Mouse (Mus musculus) cerebellum, postnatal 36 days (tissue): ENCODE measurements around the gene Serpina1e.

Source experiments
- DNase-seq, 2 experiments: peaks; one replicate each; pipeline ENCODE4 v3.0.0; 2021 to 2022; ENCODE audit warnings: mixed read lengths in 2 of 2

The Serpina1e gene

DNA sequence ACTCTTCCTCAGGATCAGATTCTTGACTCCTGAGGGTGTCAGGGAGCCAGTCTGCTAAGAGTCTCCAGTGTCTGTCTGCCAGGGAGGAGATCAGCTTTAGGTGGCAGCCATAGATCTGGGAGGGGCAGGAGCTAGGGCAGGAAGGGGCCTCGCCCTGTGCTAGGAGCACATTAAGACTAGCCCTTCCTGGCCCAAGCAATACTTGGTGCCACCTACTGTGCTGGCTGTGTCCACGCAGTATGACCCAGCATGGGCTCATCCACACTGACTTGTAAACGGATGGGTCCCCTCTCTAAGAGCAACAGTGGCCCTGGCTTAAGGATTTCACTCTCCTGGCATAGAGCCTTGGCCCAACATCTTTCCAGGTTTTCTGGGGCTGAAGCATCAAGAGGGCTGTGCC, at the start of gene Serpina1e:
Serpina1e (minus strand) TSS at position 178 of the 400 bp plus-strand sequence.
- DNase-seq = no peak

GRCm38 (mm10) chr12:104004689-104005088, 45.9 kb upstream of the Serpina1e start:
- no peak for DNase-seq

- no peak for DNase-seq
Measured at GRCm38 (mm10) chr12:104003238-104003612, 44.5 kb upstream of the Serpina1e start.

DNA sequence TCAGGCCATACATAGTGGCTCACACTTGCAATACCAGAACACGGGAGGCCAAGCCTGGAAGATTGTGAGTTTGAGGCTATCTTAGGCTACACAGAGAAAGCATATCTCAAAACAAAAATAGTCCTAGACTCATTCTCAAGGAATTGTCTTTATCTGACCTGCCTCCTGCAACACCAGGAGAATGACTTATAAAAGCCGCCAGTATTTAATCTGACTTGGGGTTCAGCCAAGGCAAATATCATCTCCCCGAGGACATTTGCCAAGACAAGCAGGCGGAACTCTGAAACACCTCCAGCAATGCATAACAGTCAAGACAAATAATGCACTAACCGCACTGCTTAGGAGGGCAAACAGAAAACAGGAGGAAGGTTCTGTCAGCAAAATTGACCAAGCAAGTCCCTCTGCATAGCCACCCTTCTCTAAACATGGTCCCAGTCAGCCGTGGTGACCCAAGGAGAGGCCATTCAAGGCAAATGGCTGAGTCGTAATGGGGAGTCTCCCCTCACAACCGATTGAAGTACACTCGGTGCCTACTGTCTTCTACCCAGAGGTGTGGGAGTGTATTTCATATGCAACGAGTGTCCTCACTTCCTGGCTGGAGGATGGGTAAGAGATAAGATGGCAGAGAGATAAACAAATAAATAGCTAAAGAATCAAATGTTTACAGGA, 43.9 kb upstream of the Serpina1e start:
- no peak for DNase-seq

DNA sequence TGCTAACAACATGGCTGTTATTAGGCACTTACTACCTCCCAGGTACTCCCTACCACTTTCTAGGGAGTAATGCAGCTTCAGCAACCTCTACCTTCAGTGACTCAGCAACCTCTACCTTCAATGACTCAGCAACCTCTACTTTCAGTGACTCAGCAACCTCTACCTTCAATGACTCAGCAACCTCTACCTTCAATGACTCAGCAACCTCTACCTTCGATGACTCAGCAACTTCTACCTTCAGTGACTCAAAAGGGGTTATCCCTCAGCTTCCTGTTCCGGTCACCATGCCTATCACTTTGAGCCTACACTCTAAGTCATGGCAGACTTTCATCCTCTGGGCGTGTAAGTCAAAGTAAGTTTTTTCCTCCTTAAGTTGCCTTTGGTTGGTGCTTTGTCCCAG, 41.8 kb upstream of the Serpina1e start:
- no peak for DNase-seq

- DNase-seq = no peak
Measured at GRCm38 (mm10) chr12:103999611-104000010, 40.8 kb upstream of the Serpina1e start.

- DNase-seq = no peak
Measured at GRCm38 (mm10) chr12:103996513-103996912, 37.7 kb upstream of the Serpina1e start.

- DNase-seq = peak; percentile 74 to 81
Measured at GRCm38 (mm10) chr12:103995292-103996072, 36.7 kb upstream of the Serpina1e start.

- DNase-seq = no peak
Measured at GRCm38 (mm10) chr12:103992945-103993344, 34.2 kb upstream of the Serpina1e start.

GRCm38 (mm10) chr12:103989857-103990256, 31.1 kb upstream of the Serpina1e start, which contains the start of gene Serpina11:
Gene Serpina11, minus strand, starts transcription at chr12:103989957.
- no peak for DNase-seq

GRCm38 (mm10) chr12:103989514-103989767, 30.7 kb upstream of the Serpina1e start:
- no peak for DNase-seq

DNA sequence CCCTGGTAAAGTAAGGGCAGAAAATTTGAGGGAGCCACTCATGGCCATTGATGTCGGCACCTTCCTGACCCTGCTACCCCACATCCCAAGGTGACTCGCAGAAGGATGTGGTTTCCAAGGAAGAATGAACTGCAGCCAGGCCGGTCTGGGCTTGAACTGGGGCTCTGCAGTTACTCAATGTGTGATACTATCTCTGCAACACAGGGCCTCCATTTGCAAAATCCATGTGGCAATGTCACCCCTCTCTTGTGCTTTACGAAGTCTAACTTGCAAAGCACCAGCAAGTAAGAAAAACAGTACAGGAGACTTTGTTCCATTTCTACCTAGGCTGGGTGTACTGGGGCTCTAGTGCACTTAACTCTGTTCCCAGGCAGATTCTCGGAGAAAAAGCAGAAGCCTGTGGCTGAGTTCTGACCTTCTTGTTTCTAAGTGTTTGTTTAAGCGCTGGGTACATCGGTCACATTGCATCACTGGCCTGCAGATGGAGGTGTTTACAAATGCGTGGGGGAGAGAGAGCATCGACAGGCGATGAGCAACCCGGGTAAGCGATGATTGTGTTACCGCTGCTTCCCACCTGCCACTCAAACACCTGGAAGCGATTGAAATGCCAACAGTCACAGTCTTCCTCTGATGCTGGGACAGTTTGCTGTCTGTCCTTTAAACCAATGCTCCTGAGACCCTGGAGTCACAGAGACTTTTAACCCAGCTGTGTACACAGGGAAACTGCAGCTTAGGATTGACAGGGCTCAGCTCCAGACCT, 30.2 kb upstream of the Serpina1e start:
- no peak for DNase-seq

DNA sequence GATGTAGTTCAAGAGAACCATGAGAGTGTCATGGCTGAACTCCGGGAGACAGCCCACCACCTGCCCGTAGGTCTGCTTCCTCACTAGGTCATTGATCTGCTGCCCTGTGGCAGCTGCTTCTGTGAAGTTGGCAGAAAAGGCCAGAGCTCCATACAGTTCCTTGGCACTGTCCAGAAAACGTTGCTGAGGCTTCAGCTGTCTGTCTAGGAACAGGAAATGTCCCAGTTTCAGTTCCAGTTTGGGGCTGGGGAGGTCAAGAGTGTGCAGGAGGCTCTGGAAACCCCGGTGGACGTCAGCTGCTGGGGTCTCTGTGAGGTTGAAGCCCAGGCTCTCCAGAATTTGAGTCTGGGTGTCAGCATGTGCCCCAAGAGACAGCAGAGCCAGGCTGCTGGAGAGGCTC, 27.1 kb upstream of the Serpina1e start:
- DNase-seq = no peak

DNA sequence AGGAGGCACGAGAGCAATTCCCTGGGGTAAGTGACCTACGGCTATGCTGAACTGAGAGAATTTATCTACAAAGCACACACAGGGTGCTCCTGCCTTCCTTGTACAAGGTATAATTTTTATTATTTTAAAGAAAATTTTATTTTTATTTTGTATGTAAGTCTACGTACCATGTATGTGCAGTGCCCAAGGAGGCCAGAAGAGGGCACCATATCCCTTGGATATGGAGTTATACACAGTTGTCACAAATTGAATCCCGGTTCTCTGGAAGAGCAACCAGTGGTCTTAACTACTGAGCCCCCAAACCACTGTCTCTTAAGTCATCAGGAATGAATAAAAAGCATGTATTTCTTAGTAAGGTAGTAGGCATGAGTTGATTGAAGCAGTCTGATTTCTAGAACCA, 26.2 kb upstream of the Serpina1e start:
- DNase-seq = peak; percentile 37 to 46

DNA sequence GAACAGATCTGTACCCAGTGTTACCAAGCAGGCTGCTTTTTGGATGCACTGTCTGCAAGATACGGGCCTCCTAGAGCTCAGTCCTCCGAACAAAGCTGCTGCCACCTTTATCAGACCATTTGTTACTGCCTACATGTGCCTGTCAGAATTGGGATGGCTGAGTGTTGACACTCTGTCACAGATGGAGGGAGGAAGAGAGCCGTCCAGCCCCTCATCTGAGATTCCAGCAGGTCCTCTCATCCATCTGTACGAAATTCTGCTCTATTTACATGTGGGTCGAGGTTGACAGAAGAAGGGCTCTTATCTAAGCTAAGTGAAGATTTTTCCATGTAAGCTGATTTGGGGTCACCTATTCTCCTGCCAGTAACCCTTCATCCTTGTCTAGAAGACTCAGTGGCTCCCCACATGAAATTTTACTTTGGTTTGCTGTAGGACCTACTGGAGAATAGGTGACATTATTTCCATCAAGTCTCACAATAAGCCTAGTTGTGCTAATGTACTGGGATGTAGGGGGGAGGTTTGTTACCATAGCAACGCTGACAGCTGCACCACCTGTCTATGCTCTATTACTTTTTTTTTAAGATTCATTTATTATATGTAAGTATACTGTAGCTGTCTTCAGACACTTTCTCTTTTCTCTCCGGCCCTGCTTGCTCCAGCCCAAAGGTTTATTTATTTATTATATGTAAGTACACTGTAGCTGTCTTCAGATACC, 23.0 kb upstream of the Serpina1e start:
- DNase-seq = no peak

DNA sequence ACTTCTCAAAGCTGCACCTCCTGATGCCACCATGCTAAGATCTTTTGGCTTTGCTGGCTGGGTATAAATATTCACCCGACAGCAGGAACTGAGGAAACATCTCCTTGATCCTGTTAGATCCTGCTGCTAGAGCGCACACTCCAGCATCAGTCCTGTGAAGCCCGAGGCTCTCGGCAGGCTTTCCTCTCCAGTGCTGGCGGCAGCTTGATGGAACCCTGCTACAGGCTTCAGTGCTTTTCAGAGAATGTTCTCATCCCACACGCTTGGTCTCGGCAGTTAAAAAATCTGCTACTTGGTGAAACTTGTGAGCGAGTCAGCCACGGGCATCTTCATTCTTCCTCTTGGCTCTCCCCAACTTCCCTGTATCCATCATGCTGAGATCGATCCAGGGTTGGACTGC, 19.5 kb upstream of the Serpina1e start:
- no peak for DNase-seq

- DNase-seq = peak in 1 of 2 experiments; percentile 14
Measured at GRCm38 (mm10) chr12:103977846-103978245, 19.1 kb upstream of the Serpina1e start.

GRCm38 (mm10) chr12:103977060-103977459, 18.3 kb upstream of the Serpina1e start:
- no peak for DNase-seq

DNA sequence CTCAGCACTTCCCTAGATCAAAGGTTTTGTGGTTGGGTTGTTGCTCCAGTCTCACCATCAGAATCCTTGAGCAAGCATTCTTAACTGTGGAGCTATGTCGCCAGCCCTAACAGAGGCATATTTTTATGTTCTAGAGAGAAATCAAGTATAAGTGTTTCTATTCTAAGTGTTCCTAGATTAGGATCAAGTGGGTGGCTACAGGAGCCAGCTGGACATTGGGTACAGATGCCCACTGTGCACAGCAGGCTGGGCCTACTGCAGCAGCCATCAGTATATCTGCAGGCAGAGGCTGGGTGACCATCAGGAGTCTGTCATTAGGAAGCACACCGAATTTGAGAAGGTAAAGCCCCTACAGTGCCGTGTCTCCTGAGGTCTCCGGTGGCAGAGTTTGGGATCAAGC, 12.3 kb upstream of the Serpina1e start:
- DNase-seq = no peak

- DNase-seq = no peak
Measured at GRCm38 (mm10) chr12:103969577-103970116, 10.9 kb upstream of the Serpina1e start.

DNA sequence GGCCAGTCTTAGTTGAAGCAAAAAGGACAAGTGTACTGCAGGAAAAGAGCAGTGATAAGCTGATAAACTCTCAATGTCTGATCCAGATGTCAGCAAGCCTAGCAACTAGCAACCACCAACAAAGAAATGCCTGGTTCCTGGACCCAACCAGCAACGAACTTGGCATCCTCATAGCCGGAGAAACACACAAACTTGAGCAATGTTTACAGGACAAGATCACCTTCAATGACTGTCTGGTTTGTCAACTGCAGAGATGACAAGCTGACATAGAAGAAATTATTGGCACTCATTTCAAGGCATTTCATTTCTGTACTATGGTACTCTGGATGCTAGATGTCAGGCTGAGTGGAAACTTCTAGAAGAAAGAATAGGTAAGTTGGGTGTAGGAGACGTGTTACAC, 8.0 kb upstream of the Serpina1e start:
- no peak for DNase-seq

- no peak for DNase-seq
Measured at GRCm38 (mm10) chr12:103963288-103963687, 4.5 kb upstream of the Serpina1e start.

- DNase-seq = no peak
Measured at GRCm38 (mm10) chr12:103962860-103963259, 4.1 kb upstream of the Serpina1e start.
